Mouse (Mus musculus): ENCODE measurements around the gene Zfp385b. TPM values are rescaled to one million over a fixed set of nuclear protein-coding genes. Genes with fewer than 3 reads are reported as not detected.

The Zfp385b gene
- polyA plus RNA-seq, 1 experiment from 2014 or later, result 9.6 TPM

GRCm38 (mm10) chr2:77487151-77487550 lies 332.3 kb downstream of the Zfp385b start:
- ATAC-seq (ENCODE audit: low FRiP score, low TSS enrichment) (no peak), DNase-seq (no peak)
- 91% methylated on average over 8 of the region's 8 CpGs for WGBS
- no peaks in the 10 kb centered on the region for H3K9me3 ChIP-seq (ENCODE audit: control insufficient read depth, low read length)
- no peaks in the 10 kb centered on the region for H3K4me1 ChIP-seq (ENCODE audit: control insufficient read depth, insufficient read depth, low read length)
- no peaks in the 10 kb centered on the region for H3K36me3 ChIP-seq (ENCODE audit: control insufficient read depth, insufficient read depth, low read length)
- no peak overlapping the region for H3K4me2 ChIP-seq (ENCODE audit: low read length)
- H3K27me3 ChIP-seq (ENCODE audit: control insufficient read depth, insufficient read depth, low read length), result no peaks in the 10 kb centered on the region
- H3K27ac ChIP-seq (replicated peaks; ENCODE audit: low read depth, low read length), result no peak overlapping the region
- H3K9ac ChIP-seq (replicated peaks; ENCODE audit: low read length), result no peak overlapping the region
- H3K4me3 ChIP-seq (replicated peaks; ENCODE audit: low read depth, low read length), result no peak overlapping the region

- no peak for ATAC-seq (ENCODE audit: low FRiP score, low TSS enrichment)
- 95% methylated on average over 10 of the region's 10 CpGs for WGBS
- H3K4me3 ChIP-seq (replicated peaks; ENCODE audit: low read depth, low read length), result no peak overlapping the region
- no peaks in the 10 kb centered on the region for H3K9me3 ChIP-seq (ENCODE audit: control insufficient read depth, low read length)
- H3K4me1 ChIP-seq (ENCODE audit: control insufficient read depth, insufficient read depth, low read length), result no peaks in the 10 kb centered on the region
- H3K36me3 ChIP-seq (ENCODE audit: control insufficient read depth, insufficient read depth, low read length), result no peaks in the 10 kb centered on the region
- H3K27me3 ChIP-seq (ENCODE audit: control insufficient read depth, insufficient read depth, low read length), result no peaks in the 10 kb centered on the region
- no peak overlapping the region for H3K27ac ChIP-seq (replicated peaks; ENCODE audit: low read depth, low read length)
- no peak for DNase-seq
- no peak overlapping the region for H3K4me2 ChIP-seq (ENCODE audit: low read length)
- no peak overlapping the region for H3K9ac ChIP-seq (replicated peaks; ENCODE audit: low read length)
Measured at GRCm38 (mm10) chr2:77481274-77481673, 338.2 kb downstream of the Zfp385b start.

- no peaks in the 10 kb centered on the region for H3K36me3 ChIP-seq (ENCODE audit: control insufficient read depth, insufficient read depth, low read length)
- no peak overlapping the region for H3K9ac ChIP-seq (replicated peaks; ENCODE audit: low read length)
- no peak overlapping the region for H3K4me2 ChIP-seq (ENCODE audit: low read length)
- no peak overlapping the region for H3K4me3 ChIP-seq (replicated peaks; ENCODE audit: low read depth, low read length)
- DNase-seq, result no peak
- no peaks in the 10 kb centered on the region for H3K4me1 ChIP-seq (ENCODE audit: control insufficient read depth, insufficient read depth, low read length)
- H3K27ac ChIP-seq (replicated peaks; ENCODE audit: low read depth, low read length), result no peak overlapping the region
- H3K9me3 ChIP-seq (ENCODE audit: control insufficient read depth, low read length), result no peaks in the 10 kb centered on the region; the same call in 1 of the 2 replicates
- ATAC-seq (ENCODE audit: low FRiP score, low TSS enrichment), result no peak
- no peaks in the 10 kb centered on the region for H3K27me3 ChIP-seq (ENCODE audit: control insufficient read depth, insufficient read depth, low read length)
- WGBS, result 90% methylated on average over 10 of the region's 10 CpGs
Measured at GRCm38 (mm10) chr2:77477536-77477935, 341.9 kb downstream of the Zfp385b start.

GRCm38 (mm10) chr2:77476444-77476843 lies 343.0 kb downstream of the Zfp385b start:
- ATAC-seq (ENCODE audit: low FRiP score, low TSS enrichment) (no peak), DNase-seq (no peak)
- no peak overlapping the region for H3K4me3 ChIP-seq (replicated peaks; ENCODE audit: low read depth, low read length)
- H3K27ac ChIP-seq (replicated peaks; ENCODE audit: low read depth, low read length), result no peak overlapping the region
- no peaks in the 10 kb centered on the region for H3K4me1 ChIP-seq (ENCODE audit: control insufficient read depth, insufficient read depth, low read length)
- H3K27me3 ChIP-seq (ENCODE audit: control insufficient read depth, insufficient read depth, low read length), result no peaks in the 10 kb centered on the region
- no peaks in the 10 kb centered on the region for H3K36me3 ChIP-seq (ENCODE audit: control insufficient read depth, insufficient read depth, low read length)
- H3K9ac ChIP-seq (replicated peaks; ENCODE audit: low read length), result no peak overlapping the region
- WGBS, result 81% methylated on average over 8 of the region's 8 CpGs
- no peak overlapping the region for H3K4me2 ChIP-seq (ENCODE audit: low read length)
- no peaks in the 10 kb centered on the region; the same call in 1 of the 2 replicates for H3K9me3 ChIP-seq (ENCODE audit: control insufficient read depth, low read length)

GRCm38 (mm10) chr2:77472254-77472837 lies 347.1 kb downstream of the Zfp385b start:
- no peak overlapping the region for H3K4me2 ChIP-seq (ENCODE audit: low read length)
- no peaks in the 10 kb centered on the region for H3K27me3 ChIP-seq (ENCODE audit: control insufficient read depth, insufficient read depth, low read length)
- 71% methylated on average over 11 of the region's 11 CpGs for WGBS
- H3K36me3 ChIP-seq (ENCODE audit: control insufficient read depth, insufficient read depth, low read length), result no peaks in the 10 kb centered on the region
- H3K9ac ChIP-seq (replicated peaks; ENCODE audit: low read length), result no peak overlapping the region
- ATAC-seq (ENCODE audit: low FRiP score, low TSS enrichment), result no peak
- no peaks in the 10 kb centered on the region; the same call in 1 of the 2 replicates for H3K9me3 ChIP-seq (ENCODE audit: control insufficient read depth, low read length)
- H3K27ac ChIP-seq (replicated peaks; ENCODE audit: low read depth, low read length), result no peak overlapping the region
- DNase-seq, result no peak
- H3K4me1 ChIP-seq (ENCODE audit: control insufficient read depth, insufficient read depth, low read length), result no peaks in the 10 kb centered on the region
- no peak overlapping the region for H3K4me3 ChIP-seq (replicated peaks; ENCODE audit: low read depth, low read length)

GRCm38 (mm10) chr2:77470716-77471115 lies 348.7 kb downstream of the Zfp385b start:
- Histone ChIP-seq H3K9me3 (ENCODE audit: control insufficient read depth, low read length) (no peaks in the 10 kb centered on the region; the same call in 1 of the 2 replicates), H3K4me2 (ENCODE audit: low read length) (no peak overlapping the region), H3K36me3 (ENCODE audit: control insufficient read depth, insufficient read depth, low read length) (no peaks in the 10 kb centered on the region), H3K4me3 (replicated peaks; ENCODE audit: low read depth, low read length) (no peak overlapping the region), H3K4me1 (ENCODE audit: control insufficient read depth, insufficient read depth, low read length) (no peaks in the 10 kb centered on the region), H3K9ac (replicated peaks; ENCODE audit: low read length) (no peak overlapping the region), H3K27ac (replicated peaks; ENCODE audit: low read depth, low read length) (no peak overlapping the region), H3K27me3 (ENCODE audit: control insufficient read depth, insufficient read depth, low read length) (no peaks in the 10 kb centered on the region)
- 86% methylated on average over 7 of the region's 7 CpGs for WGBS
- ATAC-seq (ENCODE audit: low FRiP score, low TSS enrichment) (no peak), DNase-seq (no peak)

- Histone ChIP-seq H3K9me3 (ENCODE audit: control insufficient read depth, low read length) (no peaks in the 10 kb centered on the region), H3K4me3 (replicated peaks; ENCODE audit: low read depth, low read length) (no peak overlapping the region), H3K9ac (replicated peaks; ENCODE audit: low read length) (no peak overlapping the region), H3K36me3 (ENCODE audit: control insufficient read depth, insufficient read depth, low read length) (no peaks in the 10 kb centered on the region), H3K27ac (replicated peaks; ENCODE audit: low read depth, low read length) (no peak overlapping the region), H3K4me2 (ENCODE audit: low read length) (no peak overlapping the region), H3K4me1 (ENCODE audit: control insufficient read depth, insufficient read depth, low read length) (no peaks in the 10 kb centered on the region), H3K27me3 (ENCODE audit: control insufficient read depth, insufficient read depth, low read length) (no peaks in the 10 kb centered on the region)
- ATAC-seq (ENCODE audit: low FRiP score, low TSS enrichment) (no peak), DNase-seq (no peak)
- WGBS, result 94% methylated on average over 10 of the region's 10 CpGs
Measured at GRCm38 (mm10) chr2:77461413-77461812, 358.0 kb downstream of the Zfp385b start.

GRCm38 (mm10) chr2:77460011-77460410 lies 359.4 kb downstream of the Zfp385b start:
- H3K27me3 ChIP-seq (ENCODE audit: control insufficient read depth, insufficient read depth, low read length), result no peaks in the 10 kb centered on the region
- no peak overlapping the region for H3K27ac ChIP-seq (replicated peaks; ENCODE audit: low read depth, low read length)
- ATAC-seq (ENCODE audit: low FRiP score, low TSS enrichment) (no peak), DNase-seq (no peak)
- WGBS, result 91% methylated on average over 6 of the region's 6 CpGs
- H3K36me3 ChIP-seq (ENCODE audit: control insufficient read depth, insufficient read depth, low read length), result no peaks in the 10 kb centered on the region
- no peaks in the 10 kb centered on the region for H3K4me1 ChIP-seq (ENCODE audit: control insufficient read depth, insufficient read depth, low read length)
- no peak overlapping the region for H3K9ac ChIP-seq (replicated peaks; ENCODE audit: low read length)
- no peaks in the 10 kb centered on the region for H3K9me3 ChIP-seq (ENCODE audit: control insufficient read depth, low read length)
- no peak overlapping the region for H3K4me3 ChIP-seq (replicated peaks; ENCODE audit: low read depth, low read length)
- H3K4me2 ChIP-seq (ENCODE audit: low read length), result no peak overlapping the region

- ATAC-seq (ENCODE audit: low FRiP score, low TSS enrichment), result no peak
- no peak for DNase-seq
- 91% methylated on average over 6 of the region's 6 CpGs for WGBS
- Histone ChIP-seq H3K36me3 (ENCODE audit: control insufficient read depth, insufficient read depth, low read length) (no peaks in the 10 kb centered on the region), H3K4me1 (ENCODE audit: control insufficient read depth, insufficient read depth, low read length) (no peaks in the 10 kb centered on the region), H3K4me3 (replicated peaks; ENCODE audit: low read depth, low read length) (no peak overlapping the region), H3K4me2 (ENCODE audit: low read length) (no peak overlapping the region), H3K27ac (replicated peaks; ENCODE audit: low read depth, low read length) (no peak overlapping the region), H3K9ac (replicated peaks; ENCODE audit: low read length) (no peak overlapping the region), H3K9me3 (ENCODE audit: control insufficient read depth, low read length) (no peaks in the 10 kb centered on the region), H3K27me3 (ENCODE audit: control insufficient read depth, insufficient read depth, low read length) (no peaks in the 10 kb centered on the region)
Measured at GRCm38 (mm10) chr2:77458431-77458830, 361.0 kb downstream of the Zfp385b start.
